Mouse (Mus musculus) right cerebral cortex, postnatal 25 days (tissue): ENCODE measurements at regions not wholly inside any gene's neighbourhood (a gene's known extent, or its start where the extent isn't known, plus 50 kb on each side); places are given as distances from the start of the nearest gene placed in this dataset.

ENCODE experiments used
- DNase-seq: peaks from one replicate; pipeline ENCODE4 v3.0.0; 2022

DNA sequence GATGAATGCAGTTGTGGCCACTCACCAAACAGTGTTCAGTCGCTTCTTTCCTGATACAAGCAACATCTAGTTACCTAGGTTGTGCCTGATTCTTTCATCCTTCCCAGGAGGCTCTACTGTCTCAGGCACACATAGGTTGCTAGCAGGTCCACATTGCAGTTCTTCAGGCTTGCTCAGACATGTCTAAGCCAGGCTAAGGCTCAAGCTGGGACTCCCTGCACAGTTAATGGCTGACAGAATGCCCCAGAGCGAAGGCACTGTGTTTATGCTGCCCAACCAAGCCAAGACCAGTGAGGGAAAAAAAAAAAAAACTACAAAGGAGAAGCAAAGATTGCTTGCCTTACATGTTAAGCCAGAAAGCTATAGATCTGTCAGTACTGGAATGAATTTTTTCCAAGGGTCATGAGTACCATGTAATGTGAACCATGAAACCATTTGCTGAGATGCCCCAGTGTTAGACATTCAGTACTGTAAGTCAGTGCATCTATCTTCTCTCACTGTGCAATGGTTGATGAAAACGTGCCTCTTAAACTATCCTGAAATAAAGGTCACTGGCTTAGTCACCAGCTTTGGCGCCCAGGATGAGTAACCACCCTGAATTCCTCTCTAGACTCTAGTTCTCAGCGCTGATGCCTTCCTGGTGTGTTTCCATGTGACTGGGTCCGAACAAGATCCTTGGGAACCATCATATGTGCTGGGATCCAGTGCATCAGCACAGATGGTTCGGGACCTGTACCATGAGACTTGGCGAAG, 152.8 kb upstream of the Zfp703 start:
- no peak for DNase-seq

DNA sequence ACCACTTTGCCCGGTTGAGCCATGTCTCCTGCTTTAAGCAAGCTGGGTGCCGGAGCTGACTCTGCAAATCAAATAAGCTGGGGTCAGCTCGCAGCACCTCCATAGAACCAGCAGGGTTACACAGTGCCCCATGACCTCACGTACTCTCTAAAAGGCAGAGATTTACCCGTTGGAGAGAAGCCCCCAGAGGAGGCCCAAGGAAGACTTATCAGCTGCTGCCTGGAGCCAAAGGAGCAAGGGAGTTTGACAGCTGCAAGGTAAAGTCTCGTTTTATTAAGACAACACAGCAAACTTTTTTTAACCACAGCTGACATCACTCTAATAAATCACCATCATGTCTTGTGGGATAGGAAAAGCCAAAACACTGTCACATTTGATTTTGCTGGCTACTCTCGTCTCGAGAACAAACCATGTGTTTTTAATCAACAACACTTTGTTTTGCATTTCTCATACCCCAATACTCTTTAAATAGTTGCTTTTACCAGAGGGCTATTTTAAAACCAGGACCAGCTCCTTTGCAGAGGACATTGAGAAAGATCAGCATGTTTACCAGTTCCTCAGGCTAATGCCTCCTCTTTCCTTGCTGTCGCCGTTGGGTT, 148.7 kb upstream of the Zfp703 start:
- DNase-seq, result no peak

DNA sequence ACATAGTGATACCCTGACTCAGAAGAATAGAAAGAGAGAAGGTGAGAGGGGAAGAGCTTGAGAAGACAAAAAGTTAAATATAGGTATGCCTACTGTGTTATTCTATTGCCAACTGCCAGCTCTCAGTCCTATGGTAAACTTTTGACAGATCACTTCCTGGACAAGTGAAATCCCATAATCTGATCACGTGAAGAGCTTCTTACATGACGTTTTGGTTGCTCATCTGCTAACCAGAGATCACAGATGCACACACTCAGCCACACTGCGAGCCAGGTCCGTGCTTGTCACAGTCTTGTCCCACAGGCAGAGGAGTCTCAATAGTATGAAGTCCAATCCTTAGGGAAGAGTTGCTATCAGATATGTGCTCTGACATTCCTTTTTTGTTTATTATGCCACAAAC, 147.8 kb upstream of the Zfp703 start:
- DNase-seq, result no peak

DNA sequence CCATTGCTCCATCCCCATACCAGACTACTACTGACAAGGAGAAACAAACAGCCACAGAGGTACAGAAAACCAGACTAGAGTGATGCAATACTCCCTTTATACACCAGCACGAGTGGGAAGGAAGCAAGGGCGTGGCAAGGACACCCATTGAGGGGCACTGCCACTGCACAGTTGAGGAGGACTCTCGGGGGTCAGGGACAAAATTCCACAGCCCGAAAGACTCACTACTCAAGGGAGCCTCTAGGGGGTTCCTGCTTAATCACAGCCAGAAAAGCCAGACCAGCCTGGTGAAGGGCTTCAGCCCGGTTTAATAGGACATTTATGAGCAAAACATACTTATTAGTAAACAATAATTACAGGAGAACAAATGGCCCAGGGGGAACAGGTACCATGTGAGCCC, 146.0 kb upstream of the Zfp703 start:
- no peak for DNase-seq

DNA sequence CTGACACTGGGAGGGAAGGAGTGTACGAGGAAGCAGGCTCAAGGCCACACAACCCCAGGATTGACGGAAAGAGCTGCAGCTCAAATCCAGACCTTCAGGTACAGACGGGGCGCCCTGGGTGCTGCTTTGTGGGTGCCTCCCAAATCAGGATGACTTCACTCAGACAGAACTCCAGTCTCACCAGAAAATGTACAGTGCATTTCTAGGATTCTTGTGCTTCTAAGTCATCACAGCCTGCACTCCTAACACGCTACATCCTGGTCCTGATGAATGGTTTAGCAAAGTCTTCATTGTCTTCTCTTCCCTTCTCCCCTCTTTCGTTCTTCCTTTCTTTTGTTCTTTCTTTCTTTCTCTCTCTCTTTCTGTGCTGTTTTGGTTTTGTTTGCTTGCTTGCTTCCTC, 145.3 kb upstream of the Zfp703 start:
- DNase-seq, result no peak

DNA sequence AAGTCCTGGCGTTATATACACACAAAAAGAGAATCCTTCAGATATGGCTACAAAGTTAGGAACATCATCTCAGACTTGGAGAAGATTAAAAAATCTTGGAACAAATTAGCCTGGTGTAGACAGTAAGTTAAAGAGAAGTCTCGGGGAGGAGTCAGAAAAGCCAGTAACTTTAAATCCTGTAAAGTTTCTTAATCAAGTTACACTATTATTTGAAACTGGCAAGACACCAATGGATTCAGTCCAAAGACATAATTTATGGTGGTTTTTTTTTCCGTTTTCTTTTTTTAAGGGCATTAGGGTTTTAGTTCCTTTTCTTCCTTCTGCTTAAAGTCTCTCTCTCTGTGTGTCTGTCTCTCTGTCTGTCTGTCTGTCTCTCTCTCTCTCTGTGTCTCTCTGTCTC, 144.6 kb upstream of the Zfp703 start:
- DNase-seq, result no peak

DNA sequence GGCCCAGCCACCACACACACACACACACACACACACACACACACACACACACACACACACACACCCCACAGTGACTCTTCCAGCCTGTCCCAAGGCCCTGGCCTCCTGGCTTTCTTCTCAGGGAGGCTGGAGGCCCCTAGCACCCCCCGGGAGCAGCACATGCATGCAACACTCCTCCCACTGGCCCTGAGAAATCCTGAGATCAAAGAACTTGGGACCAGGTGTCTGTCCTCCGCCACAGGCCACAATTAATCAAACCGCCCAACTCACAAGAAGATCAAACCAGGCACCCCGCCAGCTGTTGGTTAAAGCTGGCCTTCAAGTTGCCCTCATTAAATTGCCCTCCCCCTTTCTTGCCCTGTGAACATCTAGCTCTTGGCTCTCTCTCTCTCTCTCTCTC, 143.8 kb upstream of the Zfp703 start:
- no peak for DNase-seq

DNA sequence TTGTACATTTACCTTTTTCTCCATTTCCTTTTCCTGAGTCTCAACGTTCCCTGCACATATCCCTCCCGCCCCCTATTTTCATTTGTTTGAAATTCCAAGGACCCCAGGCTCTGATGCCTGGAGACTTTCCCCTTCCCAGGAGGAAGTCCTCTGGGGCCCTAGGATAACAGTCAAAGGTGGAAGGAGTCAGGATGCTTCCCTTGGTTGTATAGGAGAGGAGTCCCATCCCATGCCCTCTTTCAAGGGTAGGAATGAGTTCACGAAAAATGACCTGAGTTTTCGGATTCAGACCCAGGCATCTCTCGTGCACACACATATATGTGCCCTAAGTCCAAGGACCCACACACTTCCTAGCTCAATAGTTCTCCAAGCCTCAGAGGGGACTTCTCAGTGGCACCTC, 143.3 kb upstream of the Zfp703 start:
- DNase-seq, result no peak

DNA sequence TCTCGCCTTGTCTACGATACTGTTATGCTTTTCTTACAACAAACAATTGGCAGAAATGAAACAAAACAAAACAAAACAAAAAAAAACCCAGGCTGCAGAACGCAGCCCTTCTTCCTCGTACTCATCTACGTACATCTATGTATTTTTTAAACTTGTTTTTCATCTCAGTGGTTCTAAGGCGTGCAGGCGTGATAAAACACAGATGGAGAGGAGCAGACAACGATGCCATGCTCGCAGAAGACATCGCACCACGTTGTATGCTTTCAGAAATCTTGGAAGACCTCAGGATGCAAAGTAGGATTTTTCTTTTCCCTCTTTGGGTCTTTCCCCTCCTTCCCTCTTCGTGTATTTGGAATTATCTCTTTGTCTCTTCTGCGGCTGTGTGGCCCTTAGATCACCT, 142.5 kb upstream of the Zfp703 start:
- no peak for DNase-seq

DNA sequence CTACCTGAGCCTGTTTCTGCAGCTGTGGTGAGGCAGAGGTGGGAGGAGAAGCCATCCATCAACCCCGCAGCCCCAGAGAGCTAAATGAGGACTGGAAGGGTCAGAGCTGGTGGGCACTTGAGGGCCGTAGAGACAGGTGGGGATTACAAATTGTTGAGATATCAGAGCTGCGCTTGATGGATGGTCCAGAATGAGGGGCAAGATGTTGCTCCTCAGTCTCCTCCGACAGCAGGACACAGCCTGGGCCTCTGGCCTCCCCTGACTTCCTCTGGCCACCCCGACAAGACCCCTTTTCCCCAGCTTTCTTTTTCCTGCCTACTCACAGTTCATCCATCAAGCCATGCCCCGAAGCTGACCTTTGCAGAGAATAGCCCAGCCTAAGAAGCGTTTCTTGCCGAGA, 142.0 kb upstream of the Zfp703 start:
- DNase-seq, result no peak

DNA sequence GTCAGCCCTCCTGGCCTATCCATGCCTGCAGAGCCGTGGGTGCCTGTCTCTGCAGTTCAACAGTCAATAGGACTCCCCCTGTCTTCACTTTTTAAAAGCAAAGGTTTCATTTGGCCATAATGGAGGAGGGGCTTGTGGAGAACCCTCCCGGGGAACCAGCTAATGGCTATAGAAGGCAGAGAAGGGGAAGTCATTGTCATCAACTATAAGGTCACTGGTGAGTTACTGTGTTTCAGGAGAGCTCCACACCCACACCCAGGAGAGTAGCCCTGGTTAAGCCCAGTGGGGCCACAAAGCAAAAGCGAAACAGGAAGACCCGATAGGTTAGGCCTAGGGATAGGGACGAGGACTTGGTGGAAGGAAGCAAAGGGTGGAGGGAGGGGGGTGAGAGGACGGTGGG, 141.5 kb upstream of the Zfp703 start:
- DNase-seq, result no peak

DNA sequence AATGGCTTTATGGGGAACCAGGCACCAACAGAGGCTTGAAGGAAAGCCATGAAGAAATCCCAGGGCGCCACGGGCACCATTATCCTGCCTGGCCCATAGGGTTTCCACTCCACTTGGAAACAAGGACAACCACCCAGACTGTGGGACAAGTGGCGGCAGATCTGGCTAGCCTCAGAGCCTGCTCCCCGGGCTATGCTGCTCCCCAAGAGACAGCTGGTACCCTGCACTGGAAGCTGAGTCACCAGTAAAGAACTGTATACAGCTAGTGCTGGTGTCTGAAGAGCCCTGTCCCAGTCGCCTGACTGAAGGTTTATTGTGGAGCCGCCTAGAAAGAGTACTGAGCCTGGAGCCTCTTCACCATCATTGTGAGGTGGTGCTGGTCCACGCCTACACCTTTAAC, 140.6 kb upstream of the Zfp703 start:
- no peak for DNase-seq

DNA sequence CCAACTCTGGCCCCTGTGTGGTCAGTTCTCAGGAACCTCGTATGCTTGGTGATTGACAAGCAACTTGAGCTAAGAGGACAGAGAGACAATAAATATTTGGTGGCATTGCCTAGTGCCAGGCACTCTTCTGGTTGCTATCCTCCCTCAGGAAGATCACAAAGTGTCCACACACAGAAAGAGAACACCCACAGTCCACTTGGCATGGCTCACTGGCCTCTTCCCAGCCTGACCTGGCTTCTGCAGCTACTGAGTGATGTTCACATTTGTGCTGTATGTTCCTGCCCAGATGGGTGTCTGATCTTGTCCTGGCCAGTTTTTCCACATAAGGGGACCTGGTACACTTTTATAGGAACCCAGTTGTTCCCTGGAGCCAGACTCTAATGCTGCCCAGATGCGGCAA, 136.8 kb upstream of the Zfp703 start:
- no peak for DNase-seq

DNA sequence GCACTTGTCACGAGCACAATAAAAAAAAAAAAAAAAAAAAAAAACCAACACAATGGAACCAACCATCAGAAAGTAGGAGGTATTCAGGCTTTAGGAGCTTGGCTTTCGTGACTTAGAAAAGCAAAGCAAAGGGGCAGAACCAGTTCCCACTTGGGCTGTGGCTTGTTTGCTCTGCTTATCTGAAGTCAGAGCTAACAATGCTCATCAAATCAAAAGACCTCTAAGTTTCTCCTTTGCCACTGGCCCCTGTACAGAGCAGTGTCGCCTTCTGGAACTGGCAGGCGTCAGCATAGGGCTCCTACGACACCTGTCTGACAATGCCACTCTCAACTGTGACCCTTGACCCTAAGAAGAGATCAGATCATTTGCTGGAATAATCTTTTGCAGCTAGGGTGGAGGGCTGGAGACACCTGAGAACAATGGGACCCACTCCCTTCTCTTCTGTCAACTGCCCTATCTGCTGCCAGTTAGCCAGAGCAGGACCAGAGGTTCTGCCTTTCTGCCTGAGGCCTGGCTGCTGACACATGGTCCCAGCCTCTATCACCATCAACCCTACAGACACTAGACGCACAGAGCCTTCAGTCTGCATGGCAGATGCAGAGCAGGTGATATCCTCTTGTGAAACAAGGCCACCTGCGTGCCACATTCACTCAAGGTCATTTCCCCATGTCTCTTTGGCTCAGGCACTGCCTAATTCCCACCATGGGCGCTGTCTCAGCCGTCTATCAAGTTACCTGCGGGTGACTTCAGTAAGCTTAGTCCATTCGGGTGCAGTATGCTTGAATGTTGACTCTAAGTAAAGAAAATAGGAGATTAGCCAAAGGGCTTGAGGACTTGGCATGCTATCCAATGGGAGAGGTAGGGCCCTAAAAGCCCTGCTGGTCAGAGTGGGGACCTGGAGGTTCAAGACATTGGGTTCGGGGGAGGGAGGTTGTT, 136.1 kb upstream of the Zfp703 start:
- no peak for DNase-seq

DNA sequence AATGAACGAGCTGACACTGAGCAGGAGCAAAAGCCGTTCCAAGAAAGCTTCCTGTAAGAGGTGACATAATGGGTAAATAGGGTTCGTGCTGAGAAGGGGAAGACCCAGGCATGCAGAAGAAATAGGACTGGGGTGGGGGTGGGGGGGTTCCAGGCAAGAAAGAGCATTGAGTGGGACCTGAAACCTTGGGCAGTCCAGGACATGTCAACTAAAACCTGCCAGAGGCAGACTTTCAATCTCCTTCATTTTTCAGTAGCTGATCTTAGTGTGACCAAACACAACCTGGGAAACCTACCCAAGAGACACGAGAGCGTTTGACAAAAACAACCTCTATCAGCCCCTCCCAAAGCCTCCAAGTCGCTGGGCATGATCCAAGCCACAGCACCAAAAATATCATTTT, 133.4 kb upstream of the Zfp703 start:
- no peak for DNase-seq

DNA sequence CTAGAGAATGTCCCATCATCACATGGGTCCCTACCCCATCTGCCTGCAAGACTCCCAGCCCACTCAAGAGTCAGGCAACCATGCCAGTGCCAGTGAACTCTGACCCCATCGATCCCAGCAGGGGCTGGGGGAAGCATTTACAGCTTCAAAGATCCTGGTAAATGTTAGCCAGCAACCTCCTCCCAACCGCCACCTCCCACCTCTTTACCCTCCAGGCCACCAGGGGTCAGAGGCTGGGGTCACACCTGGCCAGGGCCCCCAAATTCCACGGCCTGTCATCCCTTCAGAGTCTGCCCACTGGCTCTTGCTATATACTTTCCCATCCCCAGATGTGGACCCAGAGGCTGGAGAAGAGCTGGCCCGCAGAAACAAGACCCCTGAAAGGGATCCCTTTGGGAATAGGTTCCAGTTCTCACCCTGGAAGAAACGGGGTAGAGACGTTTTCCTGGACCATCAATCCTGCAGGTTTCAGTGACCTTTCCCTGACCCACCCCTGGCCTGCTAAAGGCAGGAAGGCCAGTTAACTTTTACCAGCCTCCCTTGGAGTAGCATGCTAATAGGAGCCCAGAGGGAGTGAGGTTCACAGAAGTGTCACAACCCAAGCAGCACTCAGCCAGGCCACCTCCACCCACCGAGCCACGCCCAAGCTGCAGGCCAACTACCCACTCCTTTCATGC, 132.9 kb upstream of the Zfp703 start:
- no peak for DNase-seq

DNA sequence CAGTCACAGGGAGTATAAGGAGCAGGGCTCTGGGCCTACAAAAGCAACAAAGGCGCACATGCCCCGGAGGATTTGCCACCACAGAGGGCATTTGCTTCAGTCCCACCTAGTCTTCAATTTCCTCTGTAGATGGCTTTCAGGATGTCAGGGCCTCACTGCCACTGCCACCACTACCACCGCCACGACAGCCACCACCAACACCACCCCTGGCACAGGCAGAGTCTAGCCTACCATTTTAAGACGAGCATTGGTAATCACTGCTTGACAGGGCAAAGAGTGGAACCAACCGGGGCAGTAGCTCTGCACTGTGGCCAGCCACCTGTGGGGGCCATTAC, 132.3 kb upstream of the Zfp703 start:
- DNase-seq, result no peak

DNA sequence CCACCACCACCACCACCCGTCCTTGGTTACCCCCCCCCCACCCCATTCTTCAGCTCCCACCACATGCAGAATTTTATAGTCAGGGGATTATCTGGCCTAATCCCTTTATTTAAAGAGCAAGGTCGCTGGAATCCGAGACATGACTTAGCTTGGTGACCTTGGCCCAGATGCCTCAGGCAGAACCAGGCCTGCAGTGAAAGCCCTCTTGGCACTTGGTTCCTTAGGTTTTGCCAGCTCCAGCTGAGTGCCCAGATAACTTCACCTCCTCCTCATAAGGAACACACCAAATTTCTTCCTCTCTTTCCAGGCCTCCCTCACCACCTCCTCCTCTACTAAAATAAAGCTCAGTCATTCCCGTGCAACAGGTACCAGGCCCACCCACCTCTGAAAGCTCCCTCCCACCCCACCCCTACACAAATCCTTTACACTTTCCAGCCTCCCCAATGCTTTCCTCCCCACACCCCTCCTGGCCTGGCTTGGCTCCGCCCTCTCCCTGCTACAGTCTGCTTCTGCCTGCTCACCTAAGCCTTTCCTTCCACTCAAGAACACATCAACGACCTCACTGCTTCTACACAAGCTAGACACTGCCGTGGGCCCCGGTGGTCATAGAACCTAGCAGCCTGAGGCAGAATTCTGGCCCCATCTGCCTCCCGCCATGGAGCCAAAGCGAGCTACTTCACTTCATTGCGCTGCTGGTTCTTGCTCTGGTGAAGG, 131.5 kb upstream of the Zfp703 start:
- no peak for DNase-seq

DNA sequence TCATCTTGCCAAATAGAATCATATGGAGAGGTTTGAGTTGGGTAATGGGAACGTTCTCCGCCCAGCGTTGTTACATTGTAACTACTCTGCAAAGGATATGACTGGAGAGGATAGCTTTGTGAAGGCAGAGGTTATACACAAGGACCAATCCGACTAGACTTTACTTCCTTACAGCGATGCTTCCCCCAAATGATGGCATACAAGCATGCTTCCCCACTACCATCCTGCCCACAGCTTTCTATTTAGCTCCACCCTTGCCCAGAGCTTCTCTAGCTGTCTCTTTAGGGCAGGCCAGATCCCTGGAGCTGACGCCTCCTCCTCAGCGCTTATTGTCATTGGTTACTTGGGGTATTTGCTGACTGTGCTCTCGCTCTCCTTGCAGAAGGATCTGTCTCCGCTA, 130.1 kb upstream of the Zfp703 start:
- no peak for DNase-seq

DNA sequence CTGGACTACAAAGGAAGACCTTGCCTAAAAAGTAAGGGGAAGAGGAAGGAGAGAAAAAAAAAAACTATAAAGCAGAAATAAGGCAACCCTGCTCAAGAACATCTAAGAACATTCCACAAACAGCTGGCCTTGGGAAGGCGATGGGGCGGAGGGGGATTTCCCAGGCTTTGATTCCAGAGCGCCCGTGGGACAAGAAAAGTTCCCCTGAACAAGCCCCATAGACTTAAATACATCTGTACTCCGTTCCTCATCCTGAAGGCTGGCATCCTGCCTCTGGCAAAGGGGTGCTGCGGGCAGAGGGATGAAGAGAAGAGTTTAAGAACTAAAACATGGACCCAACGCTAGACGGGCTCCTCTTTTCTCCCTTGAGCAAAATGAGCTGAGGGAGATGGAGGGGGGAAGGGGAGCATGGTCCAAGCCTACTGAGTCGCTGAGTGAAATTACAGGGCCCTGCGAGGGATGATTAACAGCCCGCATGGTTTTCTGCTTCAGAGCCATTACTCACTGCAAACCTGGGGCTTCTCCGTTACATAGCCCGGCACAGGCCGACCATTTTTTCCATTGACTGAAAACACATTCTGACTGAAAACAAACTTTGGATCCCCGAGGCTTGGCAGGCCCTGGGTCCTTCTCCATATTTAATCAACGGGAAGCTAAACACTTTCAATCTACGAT, 128.9 kb upstream of the Zfp703 start:
- no peak for DNase-seq

DNA sequence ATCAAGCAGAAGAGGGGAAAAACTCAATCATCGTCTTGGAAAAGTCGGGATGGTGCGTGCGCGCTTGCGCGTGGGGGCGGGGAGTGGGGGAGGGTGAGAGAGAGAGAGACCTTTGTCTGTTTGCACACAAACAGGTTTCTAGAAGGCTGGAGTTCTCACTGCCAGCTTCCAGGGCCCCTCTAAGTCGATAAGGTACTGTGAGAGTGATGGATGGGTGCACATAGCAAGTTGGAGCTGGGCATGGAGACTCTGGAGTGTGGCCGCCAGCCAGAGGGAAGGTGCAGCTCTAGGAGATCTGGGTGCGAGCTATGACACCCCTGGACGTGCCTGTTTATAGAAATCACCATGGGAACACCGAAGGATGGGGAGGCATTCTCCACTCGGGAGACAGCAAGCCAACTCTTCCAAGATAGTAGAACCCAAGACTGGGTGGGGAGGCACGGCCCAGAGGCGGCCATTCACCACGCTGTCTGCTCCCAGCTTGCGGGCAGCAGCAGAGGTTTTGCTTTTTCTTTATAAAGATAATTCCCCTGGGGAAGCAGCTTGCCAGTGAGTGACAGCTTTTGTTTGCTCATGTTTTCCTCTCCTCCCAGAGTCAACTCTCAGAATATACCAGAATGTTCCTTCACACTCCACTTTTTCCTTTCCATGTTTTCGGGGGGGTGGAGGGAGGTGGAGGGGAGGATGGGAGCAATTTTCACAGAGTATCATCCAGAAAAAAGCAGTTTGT, 128.0 kb upstream of the Zfp703 start:
- no peak for DNase-seq
